Mouse (Mus musculus) forebrain, embryonic 16.5 days (tissue): ENCODE results near the gene Aff1. TPM values are rescaled to one million over a fixed set of nuclear protein-coding genes. Genes with fewer than 3 reads are reported as not detected.

Experiments used
- ATAC-seq: fragments of 200-750 bp; cut with Nextera tagmentation; 2 replicates; pipeline ENCODE4 v1.8.0; 2017; ENCODE audit warnings: mild to moderate bottlenecking, moderate library complexity
- H3K27ac ChIP-seq: fragments of 300-500 bp; sonication (generic); 2 replicates; pipeline ENCODE4 v1.5.1; 2014; ENCODE audit warnings: low read length, control low read depth
- H3K27me3 ChIP-seq: fragments of 300-500 bp; sonication (generic); replicated peaks from 2 replicates; pipeline ENCODE4 v1.6.1; 2014; ENCODE audit warnings: low read length; ENCODE audit not compliant: control insufficient read depth, insufficient read depth
- H3K36me3 ChIP-seq: fragments of 300-500 bp; sonication (generic); 2 replicates; pipeline ENCODE4 v1.6.1; 2014; ENCODE audit not compliant: control insufficient read depth, insufficient read depth
- H3K4me1 ChIP-seq: fragments of 300-500 bp; sonication (generic); replicated peaks from 2 replicates; pipeline ENCODE4 v1.6.1; 2014; ENCODE audit warnings: low read length; ENCODE audit not compliant: control insufficient read depth, insufficient read depth
- H3K4me2 ChIP-seq: fragments of 300-500 bp; sonication (generic); 2 replicates; pipeline ENCODE4 v1.6.1; 2014; ENCODE audit warnings: mild to moderate bottlenecking, low read length, control low read depth
- H3K4me3 ChIP-seq: fragments of 300-500 bp; sonication (generic); replicated peaks from 2 replicates; pipeline ENCODE4 v1.5.1; 2014; ENCODE audit warnings: mild to moderate bottlenecking, low read length, control low read depth
- H3K9ac ChIP-seq: fragments of 300-500 bp; sonication (generic); replicated peaks from 2 replicates; pipeline ENCODE4 v1.6.1; 2014; ENCODE audit warnings: low read depth, low read length, control low read depth
- H3K9me3 ChIP-seq: fragments of 300-500 bp; sonication (generic); 2 replicates; pipeline ENCODE4 v1.6.1; 2016; ENCODE audit warnings: low read length; ENCODE audit not compliant: control insufficient read depth
- WGBS: fragments of 180-500 bp; shearing (Covaris S2); extraction: QIAGEN DNeasy Blood & Tissue Kit; methylation state at CpG from one replicate; pipeline ENCODE4 v1.1.7; 2014; 5-methylcytosine and 5-hydroxymethylcytosine counted together
- polyA plus RNA-seq: library from polyadenylated mRNA; unstranded; fragments of >200 nt; fragmentation: Nextera tagmentation; extraction: Ambion mirVana; gene quantifications from 2 replicates; pipeline ENCODE4 v1.2.1, GENCODE M21; 2015

The Aff1 gene
- polyA plus RNA-seq, 1 experiment from 2014 or later = 1.5 TPM

GRCm38 (mm10) chr5:103740093-103740902, 48.1 kb downstream of the Aff1 start:
- Histone ChIP-seq H3K9me3 (no peaks in the 10 kb centered on the region), H3K27ac (no peak overlapping the region), H3K36me3 (no peaks in the 10 kb centered on the region), H3K4me2 (no peak overlapping the region), H3K4me3 (no peak overlapping the region), H3K9ac (no peak overlapping the region), H3K4me1 (0 out of 2 replicates have a peak, but pooled peaks cover 5% of the 10 kb centered on the region), H3K27me3 (no peaks in the 10 kb centered on the region)
- no peak for ATAC-seq
- 81% methylated on average over 5 of the region's 5 CpGs for WGBS

- Histone ChIP-seq H3K36me3 (no peaks in the 10 kb centered on the region), H3K27me3 (no peaks in the 10 kb centered on the region), H3K4me2 (no peak overlapping the region), H3K4me1 (0 out of 2 replicates have a peak, but pooled peaks cover 5% of the 10 kb centered on the region), H3K9ac (no peak overlapping the region), H3K4me3 (no peak overlapping the region), H3K9me3 (no peaks in the 10 kb centered on the region), H3K27ac (no peak overlapping the region)
- WGBS = 89% methylated on average over 1 of the region's 1 CpGs
- ATAC-seq = no peak
Observed at GRCm38 (mm10) chr5:103740903-103741246, 48.7 kb downstream of the Aff1 start.

DNA sequence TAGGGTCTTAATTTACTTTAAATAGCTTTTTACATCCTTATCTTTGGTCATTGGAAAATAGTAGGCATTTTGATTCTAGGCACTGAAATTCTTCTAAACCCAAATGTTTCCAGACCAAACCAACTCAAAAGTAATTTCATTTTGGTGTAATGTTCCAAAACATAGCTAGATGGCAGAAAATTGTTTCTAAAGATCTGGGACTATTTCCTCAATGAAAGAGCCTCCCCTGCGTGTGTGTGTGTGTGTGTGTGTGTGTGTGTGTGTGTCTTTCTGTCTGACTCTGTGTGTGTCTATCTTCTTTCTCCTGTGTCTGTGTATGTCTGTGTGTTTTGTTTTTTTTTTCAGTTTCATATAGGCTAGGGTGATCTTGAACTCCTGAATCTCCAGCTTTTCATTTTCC, 49.3 kb downstream of the Aff1 start:
- no peak for ATAC-seq
- WGBS = 31% methylated on average over 1 of the region's 1 CpGs
- H3K36me3 ChIP-seq = no peaks in the 10 kb centered on the region
- H3K4me1 ChIP-seq = 0 out of 2 replicates have a peak, but pooled peaks cover 5% of the 10 kb centered on the region
- no peaks in the 10 kb centered on the region for H3K27me3 ChIP-seq
- no peaks in the 10 kb centered on the region for H3K9me3 ChIP-seq
- no peak overlapping the region for H3K4me2 ChIP-seq
- no peak overlapping the region for H3K27ac ChIP-seq
- no peak overlapping the region for H3K4me3 ChIP-seq
- H3K9ac ChIP-seq = no peak overlapping the region

GRCm38 (mm10) chr5:103741992-103742391, 49.8 kb downstream of the Aff1 start:
- Histone ChIP-seq H3K9me3 (no peaks in the 10 kb centered on the region), H3K9ac (no peak overlapping the region), H3K36me3 (no peaks in the 10 kb centered on the region), H3K4me3 (no peak overlapping the region), H3K4me1 (0 out of 2 replicates have a peak, but pooled peaks cover 5% of the 10 kb centered on the region), H3K4me2 (no peak overlapping the region), H3K27ac (no peak overlapping the region), H3K27me3 (no peaks in the 10 kb centered on the region; the same call in 1 of the 2 replicates)
- no peak for ATAC-seq
- WGBS = 90% methylated on average over 2 of the region's 2 CpGs

GRCm38 (mm10) chr5:103744531-103744930, 52.4 kb downstream of the Aff1 start:
- WGBS = 77% methylated on average over 6 of the region's 6 CpGs
- H3K4me1 ChIP-seq = no peaks in the 10 kb centered on the region
- H3K9me3 ChIP-seq = no peaks in the 10 kb centered on the region
- no peaks in the 10 kb centered on the region for H3K36me3 ChIP-seq
- no peak overlapping the region for H3K9ac ChIP-seq
- H3K27ac ChIP-seq = no peak overlapping the region
- no peak overlapping the region for H3K4me2 ChIP-seq
- ATAC-seq = no peak
- H3K27me3 ChIP-seq = no peaks in the 10 kb centered on the region; the same call in 1 of the 2 replicates
- no peak overlapping the region for H3K4me3 ChIP-seq

DNA sequence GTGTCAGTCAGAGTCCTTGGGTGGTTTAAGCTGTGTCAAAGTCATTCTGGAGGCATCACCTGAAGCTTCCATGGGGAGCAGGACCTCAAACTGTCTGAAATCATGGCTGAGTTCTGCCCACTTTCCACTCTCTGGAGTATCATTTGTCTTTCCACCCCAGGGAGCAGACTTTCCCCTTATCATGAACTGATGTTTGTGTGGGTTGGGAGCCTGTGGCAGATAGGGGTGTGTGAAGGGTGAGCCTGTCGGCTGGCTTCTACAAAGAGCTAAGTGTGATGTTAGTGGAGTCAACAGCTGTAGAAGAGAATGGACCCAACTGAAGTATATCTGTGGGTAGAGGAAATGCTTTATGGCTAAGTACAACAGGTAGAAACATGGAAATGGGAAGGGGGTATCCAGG, 53.5 kb downstream of the Aff1 start:
- Histone ChIP-seq H3K9ac (no peak overlapping the region), H3K4me2 (no peak overlapping the region), H3K4me1 (no peaks in the 10 kb centered on the region), H3K36me3 (no peaks in the 10 kb centered on the region), H3K9me3 (no peaks in the 10 kb centered on the region), H3K4me3 (no peak overlapping the region), H3K27me3 (no peaks in the 10 kb centered on the region; the same call in 1 of the 2 replicates), H3K27ac (no peak overlapping the region)
- WGBS = 95% methylated on average over 1 of the region's 1 CpGs
- no peak for ATAC-seq

DNA sequence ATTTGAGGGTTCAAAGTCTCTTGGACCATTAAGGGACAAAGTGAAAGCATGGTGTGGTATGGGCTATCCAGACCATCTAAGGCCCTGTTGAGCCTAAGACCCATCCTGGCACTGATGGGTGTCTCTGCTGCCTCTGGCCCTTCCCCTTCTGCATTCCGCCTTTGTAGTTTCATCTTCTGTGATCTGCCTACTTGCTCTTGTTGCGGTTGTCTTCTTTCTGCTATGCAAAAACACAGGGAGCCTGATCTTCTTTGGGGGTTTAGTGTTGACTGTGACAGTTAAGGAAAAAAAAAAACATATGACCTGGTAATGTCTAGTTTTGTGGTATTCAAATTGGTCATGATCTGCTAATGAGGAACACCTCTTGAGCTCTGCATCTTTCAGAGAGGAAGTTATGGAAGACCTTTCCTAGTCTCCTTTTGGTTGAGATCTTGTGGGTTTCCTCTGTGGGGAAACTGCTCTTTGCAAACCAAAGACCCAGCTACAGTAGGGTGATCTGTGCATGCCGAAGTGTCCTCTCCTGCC, 54.4 kb downstream of the Aff1 start:
- no peaks in the 10 kb centered on the region for H3K4me1 ChIP-seq
- 95% methylated on average over 3 of the region's 3 CpGs for WGBS
- no peak overlapping the region for H3K9ac ChIP-seq
- H3K36me3 ChIP-seq = no peaks in the 10 kb centered on the region
- H3K9me3 ChIP-seq = no peaks in the 10 kb centered on the region
- no peak overlapping the region for H3K4me2 ChIP-seq
- H3K27ac ChIP-seq = no peak overlapping the region
- ATAC-seq = no peak
- no peaks in the 10 kb centered on the region; the same call in 1 of the 2 replicates for H3K27me3 ChIP-seq
- H3K4me3 ChIP-seq = no peak overlapping the region

GRCm38 (mm10) chr5:103747098-103747497, 54.9 kb downstream of the Aff1 start:
- 93% methylated on average over 2 of the region's 2 CpGs for WGBS
- no peaks in the 10 kb centered on the region for H3K9me3 ChIP-seq
- H3K4me1 ChIP-seq = no peaks in the 10 kb centered on the region
- no peaks in the 10 kb centered on the region for H3K36me3 ChIP-seq
- no peak overlapping the region for H3K4me2 ChIP-seq
- H3K27ac ChIP-seq = no peak overlapping the region
- no peak for ATAC-seq
- H3K9ac ChIP-seq = no peak overlapping the region
- H3K27me3 ChIP-seq = no peaks in the 10 kb centered on the region; the same call in 1 of the 2 replicates
- no peak overlapping the region for H3K4me3 ChIP-seq

- Histone ChIP-seq H3K4me2 (no peak overlapping the region), H3K9ac (no peak overlapping the region), H3K27ac (no peak overlapping the region), H3K4me3 (no peak overlapping the region), H3K9me3 (no peaks in the 10 kb centered on the region), H3K27me3 (no peaks in the 10 kb centered on the region; the same call in 1 of the 2 replicates), H3K4me1 (peaks cover 3% of the 10 kb centered on the region; the same call in 1 of the 2 replicates), H3K36me3 (no peaks in the 10 kb centered on the region)
- ATAC-seq = no peak
Observed at GRCm38 (mm10) chr5:103748343-103748742, 56.2 kb downstream of the Aff1 start.
